14 mouse cellular contexts compared by ENCODE assay signal in genomic region chr5:112999227-112999626, GRCm38 (mm10). TPM values are rescaled to one million over a fixed set of nuclear protein-coding genes. Genes with fewer than 3 reads are reported as not detected.
A peak's percentile ranks its signal among the peaks of the same experiment; 100 is the strongest.
DNase-seq lines count a peak whose midpoint lies in the region; ATAC-seq and TF ChIP-seq lines count a peak whose summit lies in the region.
"Had no signal": no experiment of that assay in that cellular context is flagged by ENCODE, and none has a peak within 500 bp of the region (broad histone marks: within the 10 kb centered on the region; RNA-seq: fewer than 3 reads in every experiment).

No protein-coding gene starts in this region.

- ATAC-seq in granulocyte monocyte progenitor cell, adult 5-6 weeks (replicated peaks; ENCODE audit: poor library complexity, severe bottlenecking) = peak; percentile 58
- ATAC-seq in liver, postnatal 0 days = peak; percentile 82
- no peak for ATAC-seq in hindbrain, embryonic 11.5 days (ENCODE audit: low FRiP score)
- ATAC-seq: activated CD4-positive, CD25-positive, alpha-beta regulatory T cell, adult 4 months had no signal

- H3K9ac ChIP-seq in liver, postnatal 0 days (replicated peaks) = no peak overlapping the region
- no peak overlapping the region for H3K9ac ChIP-seq in hindbrain, embryonic 11.5 days (ENCODE audit: low read depth, low read length)
- H3K9ac ChIP-seq: lung, embryonic 14.5 days had no signal

- H3K4me1 ChIP-seq in liver, postnatal 0 days (ENCODE audit: insufficient read depth) = peaks cover 12% of the 10 kb centered on the region
- H3K4me1 ChIP-seq in hindbrain, embryonic 11.5 days (replicated peaks; ENCODE audit: control insufficient read depth, insufficient read depth, low read length) = no peaks in the 10 kb centered on the region

- H3K27me3 ChIP-seq in liver, postnatal 0 days (ENCODE audit: insufficient read depth, low read length) = no peaks in the 10 kb centered on the region
- no peaks in the 10 kb centered on the region for H3K27me3 ChIP-seq in hindbrain, embryonic 11.5 days (ENCODE audit: control insufficient read depth, insufficient read depth, low read length)

- no peak for TF ChIP-seq EP300 in liver, postnatal 0 days (IDR thresholded peaks at IDR 0.05; ENCODE audit: low read depth)

- H3K36me3 ChIP-seq in liver, postnatal 0 days (replicated peaks; ENCODE audit: insufficient read depth, low read length) = 0 out of 2 replicates have a peak, but pooled peaks cover 11% of the 10 kb centered on the region
- H3K36me3 ChIP-seq in hindbrain, embryonic 11.5 days (ENCODE audit: control insufficient read depth, insufficient read depth, low read length) = no peaks in the 10 kb centered on the region

- no peak overlapping the region for H3K27ac ChIP-seq in liver, postnatal 0 days (ENCODE audit: low read depth)
- H3K27ac ChIP-seq in hindbrain, embryonic 11.5 days (ENCODE audit: low read depth, low read length) = no peak overlapping the region

- H3K4me3 ChIP-seq in liver, postnatal 0 days (ENCODE audit: low read depth, low read length) = no peak overlapping the region
- no peak overlapping the region for H3K4me3 ChIP-seq in hindbrain, embryonic 11.5 days (ENCODE audit: low read depth, low read length)

- peak; percentile 12 for DNase-seq in embryo, embryonic 9.5 days (ENCODE audit: extremely low spot score)
- DNase-seq in embryo, embryonic 10 days (ENCODE audit: low spot score) = no peak
- peak; percentile 2 for DNase-seq in 416B (ENCODE audit: low read depth)
- peak; percentile 68 for DNase-seq in liver, postnatal 0 days
- DNase-seq in left cerebral cortex, adult 11 months (ENCODE audit: low spot score) = no peak
- DNase-seq in T-cell, adult 2 months (ENCODE audit: low spot score) = no peak
- DNase-seq in hindbrain, embryonic 11.5 days (ENCODE audit: low spot score) = no peak
- DNase-seq: heart, postnatal 14 days; kidney, postnatal 4 days; layer of hippocampus, postnatal 36 days; lung, embryonic 14.5 days had no signal

- no peak overlapping the region for H3K4me2 ChIP-seq in liver, postnatal 0 days (ENCODE audit: low read depth, low read length)
- no peak overlapping the region for H3K4me2 ChIP-seq in hindbrain, embryonic 11.5 days (replicated peaks; ENCODE audit: low read depth, low read length)
- H3K4me2 ChIP-seq: lung, embryonic 14.5 days; midbrain, embryonic 11.5 days had no signal

- 56% methylated on average over 4 of the region's 8 CpGs for WGBS in liver, postnatal 0 days (ENCODE audit: insufficient replicate concordance)
- WGBS in hindbrain, embryonic 11.5 days = 86% methylated on average over 5 of the region's 8 CpGs

- no peaks in the 10 kb centered on the region for H3K9me3 ChIP-seq in liver, postnatal 0 days (ENCODE audit: low read length)
- H3K9me3 ChIP-seq in hindbrain, embryonic 11.5 days (ENCODE audit: control insufficient read depth, low read length) = no peaks in the 10 kb centered on the region

- no peak for TF ChIP-seq CTCF in liver, postnatal 0 days (IDR thresholded peaks at IDR 0.05; ENCODE audit: low read depth)

RNA-seq across cellular contexts. Expression of gene Grk3, which starts 16.4 kb away (rescaled TPM):
- total RNA-seq in granulocyte monocyte progenitor cell, adult 5-6 weeks (2014; fragmentation: Nextera tagmentation) = 30.8 and 39.1 TPM in 2 replicates
- total RNA-seq in granulocyte monocyte progenitor cell, adult 5-6 weeks (2017) = 21.3 and 22.5 TPM in 2 replicates
- polyA plus RNA-seq in liver, postnatal 0 days (2015; fragmentation: Nextera tagmentation; extraction: Ambion mirVana) = 1.9 and 2.1 TPM in 2 replicates
- 4.4 and 5.6 TPM in 2 replicates for polyA plus RNA-seq in hindbrain, embryonic 11.5 days (2014; fragmentation: Nextera tagmentation; extraction: Ambion mirVana)
- polyA plus RNA-seq: activated CD4-positive, CD25-positive, alpha-beta regulatory T cell, adult 4 months had no signal

Comparison
In these comparisons a context has a peak if more than half of its experiments do, and no peak if none do; other contexts are left out.
1. DNase-seq: peak in embryo, embryonic 9.5 days (single experiment), 416B (single experiment) and liver, postnatal 0 days (single experiment); none in embryo, embryonic 10 days (single experiment), left cerebral cortex, adult 11 months (single experiment), T-cell, adult 2 months (single experiment) and hindbrain, embryonic 11.5 days (single experiment).